Comparison of ENCODE assay signal across 8 mouse cellular contexts in the genomic region with DNA sequence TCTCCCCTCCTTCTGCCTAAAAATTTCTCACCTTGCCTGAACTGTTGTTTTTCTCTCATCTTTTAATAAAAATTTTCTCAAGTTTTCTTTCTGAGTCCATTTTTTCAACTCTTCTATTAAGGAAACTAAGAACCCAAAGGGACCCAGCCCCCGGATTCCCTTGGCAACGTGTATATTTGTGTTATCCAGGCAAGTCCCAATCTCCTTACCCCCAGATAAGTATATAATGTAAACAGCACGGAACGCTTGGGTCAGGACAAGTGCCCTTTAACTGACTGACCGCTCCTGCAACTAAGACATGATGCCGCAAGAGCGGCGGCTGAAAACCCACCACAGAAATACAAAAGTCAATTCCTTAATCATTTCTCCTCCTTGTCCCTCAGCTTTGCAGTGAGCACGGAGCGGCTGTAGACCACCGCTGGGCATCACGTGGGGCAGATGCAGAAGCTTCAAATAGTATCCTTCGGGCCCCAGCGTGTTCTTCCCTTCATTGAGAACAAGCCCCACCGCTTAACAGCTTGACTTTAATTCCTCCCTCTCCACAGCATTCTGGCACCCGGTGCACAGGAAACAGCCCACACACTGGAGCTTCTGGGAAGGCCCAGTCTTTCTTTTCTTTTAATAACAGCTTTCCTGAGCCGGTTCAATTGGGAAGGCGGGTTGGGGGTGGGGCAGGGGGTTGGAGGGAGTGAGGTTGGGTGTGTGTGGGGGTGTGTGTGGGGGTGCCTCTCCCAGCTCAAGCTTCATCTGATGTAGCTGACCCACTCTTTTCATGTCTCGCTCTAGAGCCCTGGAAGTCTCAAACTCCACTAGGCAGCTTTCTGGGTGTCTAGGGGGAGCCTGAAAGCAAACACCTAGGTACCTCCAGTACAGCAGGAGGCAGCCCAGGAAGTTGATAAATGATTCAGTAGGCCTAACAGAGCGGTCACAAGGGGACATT.
A peak's percentile ranks its signal among the peaks of the same experiment; 100 is the strongest.
DNase-seq lines count a peak whose midpoint lies in the region; ATAC-seq and TF ChIP-seq lines count a peak whose summit lies in the region.

No protein-coding gene starts in this region.

- no peak overlapping the region for H3K27ac ChIP-seq in ES-Bruce4 (ENCODE audit: insufficient read depth, low read length)
- peak overlapping the region; percentile 64 for H3K27ac ChIP-seq in heart, embryonic 11.5 days (ENCODE audit: low read depth, low read length)
- H3K27ac ChIP-seq in layer of hippocampus, adult 2 months, result peak overlapping the region; percentile 79
- no peak overlapping the region for H3K27ac ChIP-seq in stomach, embryonic 15.5 days

- peak overlapping the region; percentile 42 for H3K4me3 ChIP-seq in ES-Bruce4 (ENCODE audit: low read depth, low read length)
- H3K4me3 ChIP-seq in heart, embryonic 11.5 days (ENCODE audit: low read depth, low read length), result peak overlapping the region; percentile 19; the same call in 1 of the 2 replicates
- no peak overlapping the region for H3K4me3 ChIP-seq in layer of hippocampus, adult 2 months
- no peak overlapping the region for H3K4me3 ChIP-seq in stomach, embryonic 15.5 days (replicated peaks)

- no peaks in the 10 kb centered on the region for H3K27me3 ChIP-seq in ES-Bruce4 (ENCODE audit: control insufficient read depth, insufficient read depth, low read length, poor library complexity, severe bottlenecking)
- no peaks in the 10 kb centered on the region for H3K27me3 ChIP-seq in heart, embryonic 11.5 days (ENCODE audit: control insufficient read depth, insufficient read depth, low read length)
- H3K27me3 ChIP-seq in stomach, embryonic 15.5 days (replicated peaks), result no peaks in the 10 kb centered on the region

- no peak for TF ChIP-seq CTCF in ES-Bruce4 (IDR thresholded peaks at IDR 0.05; ENCODE audit: low read depth, low read length)
- no peak for TF ChIP-seq CTCF in brain, embryonic 14.5 days (IDR thresholded peaks at IDR 0.05; ENCODE audit: borderline replicate concordance, extremely low read depth, insufficient read depth, insufficient read length)
- TF ChIP-seq CTCF in layer of hippocampus, adult 2 months (conservative IDR thresholded peaks at IDR 0.05), result no peak

- peak overlapping the region; percentile 15 for H3K9ac ChIP-seq in ES-Bruce4 (ENCODE audit: low read depth, poor library complexity, severe bottlenecking)
- H3K9ac ChIP-seq in heart, embryonic 11.5 days (ENCODE audit: low read depth, low read length), result peak overlapping the region; percentile 46
- H3K9ac ChIP-seq in stomach, embryonic 15.5 days, result no peak overlapping the region

- TF ChIP-seq EP300 in ES-Bruce4 (IDR thresholded peaks at IDR 0.05; ENCODE audit: insufficient read depth, low read depth, low read length), result no peak

- peak overlapping the region; percentile 57 for H3K4me2 ChIP-seq in heart, embryonic 11.5 days
- H3K4me2 ChIP-seq in stomach, embryonic 15.5 days, result peak overlapping the region; percentile 37

- H3K4me1 ChIP-seq in ES-Bruce4 (ENCODE audit: control insufficient read depth, insufficient read depth, low read length), result no peaks in the 10 kb centered on the region
- H3K4me1 ChIP-seq in heart, embryonic 11.5 days (ENCODE audit: control insufficient read depth, insufficient read depth, low read length), result peaks cover 18% of the 10 kb centered on the region
- 0 out of 2 replicates have a peak, but pooled peaks cover 6% of the 10 kb centered on the region for H3K4me1 ChIP-seq in stomach, embryonic 15.5 days

- ATAC-seq in heart, embryonic 11.5 days (replicated peaks; ENCODE audit: insufficient number of reproducible peaks, low FRiP score, low TSS enrichment), result no peak
- ATAC-seq in stomach, embryonic 15.5 days (ENCODE audit: insufficient read depth, low FRiP score, low read depth), result peak; percentile 47; the same call in 1 of the 2 replicates
- no peak for ATAC-seq in CD4-positive, CD25-positive, alpha-beta regulatory T cell, adult 4 months

- no peak for TF ChIP-seq POLR2A in ES-Bruce4 (IDR thresholded peaks at IDR 0.05; ENCODE audit: insufficient read depth, low read length)
- no peak for TF ChIP-seq POLR2A in brain, embryonic 14.5 days (IDR thresholded peaks at IDR 0.05; ENCODE audit: borderline replicate concordance, extremely low read depth, insufficient read depth, insufficient read length, poor library complexity, severe bottlenecking)

- 24% methylated on average over 20 of the region's 20 CpGs for WGBS in heart, embryonic 11.5 days (ENCODE audit: insufficient replicate concordance)
- 15% methylated on average over 20 of the region's 20 CpGs for WGBS in stomach, embryonic 15.5 days

- H3K9me3 ChIP-seq in ES-Bruce4 (replicated peaks; ENCODE audit: control insufficient read depth, insufficient read depth, low read length, poor library complexity, severe bottlenecking), result no peaks in the 10 kb centered on the region; the same call in none of the 2 replicates
- H3K9me3 ChIP-seq in heart, embryonic 11.5 days (replicated peaks; ENCODE audit: control insufficient read depth, low read length), result no peaks in the 10 kb centered on the region
- no peaks in the 10 kb centered on the region for H3K9me3 ChIP-seq in stomach, embryonic 15.5 days

- H3K36me3 ChIP-seq in ES-Bruce4 (ENCODE audit: control insufficient read depth, insufficient read depth, low read length, poor library complexity, severe bottlenecking), result no peaks in the 10 kb centered on the region
- H3K36me3 ChIP-seq in heart, embryonic 11.5 days (ENCODE audit: control insufficient read depth, insufficient read depth, low read length), result no peaks in the 10 kb centered on the region
- no peaks in the 10 kb centered on the region for H3K36me3 ChIP-seq in stomach, embryonic 15.5 days

- DNase-seq in brain, embryonic 14.5 days (ENCODE audit: low read depth), result peak; percentile 66
- peak; percentile 52 to 64 for DNase-seq in layer of hippocampus, adult 2 months (ENCODE audit: low spot score in 2 of 2)
- peak; percentile 31 to 47 for DNase-seq in lung, postnatal 4 days
- DNase-seq in cerebellum, adult 18-20 months, result no peak

Comparison
In these comparisons a context has a peak if more than half of its experiments do, and no peak if none do; other contexts are left out.
1. H3K27ac ChIP-seq: peak in heart, embryonic 11.5 days (single experiment) and layer of hippocampus, adult 2 months (single experiment); none in ES-Bruce4 (single experiment) and stomach, embryonic 15.5 days (single experiment).
2. H3K4me3 ChIP-seq: peak in ES-Bruce4 (single experiment) and heart, embryonic 11.5 days (single experiment); none in layer of hippocampus, adult 2 months (single experiment) and stomach, embryonic 15.5 days (single experiment).
3. DNase-seq: peak in brain, embryonic 14.5 days (single experiment), layer of hippocampus, adult 2 months (2 of 2) and lung, postnatal 4 days (2 of 2); none in cerebellum, adult 18-20 months (0 of 2).